Mouse (Mus musculus) liver, embryonic 13.5 days (tissue): ENCODE results near the gene Slc37a3. TPM values are rescaled to one million over a fixed set of nuclear protein-coding genes. Genes with fewer than 3 reads are reported as not detected.

Source experiments
- ATAC-seq: fragments of 200-750 bp; cut with Nextera tagmentation; 2 replicates; pipeline ENCODE4 v1.8.0; 2017; ENCODE audit warnings: low read depth, mild to moderate bottlenecking, moderate number of reproducible peaks, moderate library complexity
- DNase-seq: peaks from one replicate; pipeline ENCODE4 v3.0.0; 2022
- H3K27ac ChIP-seq: fragments of 300-500 bp; sonication (generic); 2 replicates; pipeline ENCODE4 v1.5.1; 2015; ENCODE audit warnings: moderate library complexity, mild to moderate bottlenecking, inconsistent platforms
- H3K27me3 ChIP-seq: fragments of 300-500 bp; sonication (generic); 2 replicates; pipeline ENCODE4 v1.6.1; 2015; ENCODE audit warnings: mild to moderate bottlenecking, inconsistent platforms
- H3K36me3 ChIP-seq: fragments of 300-500 bp; sonication (generic); 2 replicates; pipeline ENCODE4 v1.6.1; 2015; ENCODE audit warnings: mild to moderate bottlenecking, inconsistent platforms
- H3K4me1 ChIP-seq: fragments of 300-500 bp; sonication (generic); replicated peaks from 2 replicates; pipeline ENCODE4 v1.6.1; 2015; ENCODE audit warnings: inconsistent platforms
- H3K4me2 ChIP-seq: fragments of 300-500 bp; sonication (generic); 2 replicates; pipeline ENCODE4 v1.6.1; 2015; ENCODE audit warnings: inconsistent platforms, mild to moderate bottlenecking, moderate library complexity
- H3K4me3 ChIP-seq: fragments of 300-500 bp; sonication (generic); replicated peaks from 2 replicates; pipeline ENCODE4 v1.5.1; 2015; ENCODE audit warnings: mild to moderate bottlenecking, inconsistent platforms
- H3K9ac ChIP-seq: fragments of 300-500 bp; sonication (generic); 2 replicates; pipeline ENCODE4 v1.6.1; 2015; ENCODE audit warnings: mild to moderate bottlenecking, inconsistent platforms
- H3K9me3 ChIP-seq: fragments of 300-500 bp; sonication (generic); replicated peaks from 2 replicates; pipeline ENCODE4 v1.6.1; 2016; ENCODE audit warnings: inconsistent platforms
- WGBS: fragments of 180-500 bp; shearing (Covaris S2); methylation state at CpG from one replicate; pipeline ENCODE4 v1.1.7; 2015; ENCODE audit not compliant: insufficient replicate concordance; 5-methylcytosine and 5-hydroxymethylcytosine counted together
- polyA plus RNA-seq: library from polyadenylated mRNA; unstranded; fragments of >200 nt; fragmentation: Nextera tagmentation; extraction: Ambion mirVana; gene quantifications from 2 replicates; pipeline ENCODE4 v1.2.1, GENCODE M21; 2015

Slc37a3 gene
- polyA plus RNA-seq, 1 experiment from 2014 or later: 6.8 TPM

GRCm38 (mm10) chr6:39317854-39318630, 59.4 kb downstream of the Slc37a3 start:
- Histone ChIP-seq H3K9ac (no peak overlapping the region), H3K36me3 (no peaks in the 10 kb centered on the region), H3K27me3 (no peaks in the 10 kb centered on the region), H3K4me1 (no peaks in the 10 kb centered on the region), H3K4me2 (no peak overlapping the region), H3K4me3 (no peak overlapping the region), H3K9me3 (no peaks in the 10 kb centered on the region), H3K27ac (no peak overlapping the region)
- no peak for ATAC-seq
- 62% methylated on average over 10 of the region's 10 CpGs for WGBS
- no peak for DNase-seq

- Histone ChIP-seq H3K4me3 (no peak overlapping the region), H3K27me3 (no peaks in the 10 kb centered on the region), H3K4me1 (no peaks in the 10 kb centered on the region), H3K27ac (no peak overlapping the region), H3K4me2 (no peak overlapping the region), H3K9ac (no peak overlapping the region), H3K36me3 (no peaks in the 10 kb centered on the region), H3K9me3 (no peaks in the 10 kb centered on the region)
- no peak for ATAC-seq
- DNase-seq: no peak
- 55% methylated on average over 6 of the region's 6 CpGs for WGBS
Observed at GRCm38 (mm10) chr6:39316089-39316488, 61.4 kb downstream of the Slc37a3 start.

GRCm38 (mm10) chr6:39314461-39314860, 63.0 kb downstream of the Slc37a3 start:
- DNase-seq (no peak), ATAC-seq (no peak)
- Histone ChIP-seq H3K27ac (no peak overlapping the region), H3K4me1 (no peaks in the 10 kb centered on the region), H3K9me3 (no peaks in the 10 kb centered on the region), H3K4me2 (no peak overlapping the region), H3K4me3 (no peak overlapping the region), H3K9ac (no peak overlapping the region), H3K36me3 (no peaks in the 10 kb centered on the region), H3K27me3 (no peaks in the 10 kb centered on the region)
- WGBS: 74% methylated on average over 12 of the region's 12 CpGs

GRCm38 (mm10) chr6:39311786-39312185, 65.7 kb downstream of the Slc37a3 start:
- Histone ChIP-seq H3K27me3 (no peaks in the 10 kb centered on the region), H3K4me2 (no peak overlapping the region), H3K9ac (no peak overlapping the region), H3K36me3 (no peaks in the 10 kb centered on the region), H3K4me1 (no peaks in the 10 kb centered on the region), H3K27ac (no peak overlapping the region), H3K9me3 (no peaks in the 10 kb centered on the region), H3K4me3 (no peak overlapping the region)
- WGBS: 59% methylated on average over 3 of the region's 3 CpGs
- DNase-seq: no peak
- ATAC-seq: no peak

GRCm38 (mm10) chr6:39304371-39304874, 73.1 kb downstream of the Slc37a3 start:
- no peaks in the 10 kb centered on the region for H3K9me3 ChIP-seq
- H3K27ac ChIP-seq: no peak overlapping the region
- 0 out of 2 replicates have a peak, but pooled peaks cover 11% of the 10 kb centered on the region for H3K4me1 ChIP-seq
- DNase-seq (no peak), ATAC-seq (no peak)
- WGBS: 74% methylated on average over 6 of the region's 6 CpGs
- H3K4me2 ChIP-seq: no peak overlapping the region
- no peaks in the 10 kb centered on the region for H3K36me3 ChIP-seq
- H3K9ac ChIP-seq: no peak overlapping the region
- H3K4me3 ChIP-seq: no peak overlapping the region
- no peaks in the 10 kb centered on the region for H3K27me3 ChIP-seq

- Histone ChIP-seq H3K4me1 (0 out of 2 replicates have a peak, but pooled peaks cover 11% of the 10 kb centered on the region), H3K27me3 (no peaks in the 10 kb centered on the region), H3K4me3 (no peak overlapping the region), H3K4me2 (no peak overlapping the region), H3K9me3 (no peaks in the 10 kb centered on the region), H3K9ac (no peak overlapping the region), H3K36me3 (no peaks in the 10 kb centered on the region), H3K27ac (no peak overlapping the region)
- DNase-seq (peak; percentile 15), ATAC-seq (no peak)
- WGBS: 58% methylated on average over 3 of the region's 3 CpGs
Observed at GRCm38 (mm10) chr6:39301484-39301883, 76.0 kb downstream of the Slc37a3 start.

GRCm38 (mm10) chr6:39297079-39297478, 80.4 kb downstream of the Slc37a3 start:
- Histone ChIP-seq H3K4me3 (no peak overlapping the region), H3K27me3 (no peaks in the 10 kb centered on the region), H3K9me3 (no peaks in the 10 kb centered on the region), H3K9ac (no peak overlapping the region), H3K27ac (no peak overlapping the region), H3K4me2 (no peak overlapping the region), H3K4me1 (0 out of 2 replicates have a peak, but pooled peaks cover 6% of the 10 kb centered on the region), H3K36me3 (no peaks in the 10 kb centered on the region)
- ATAC-seq (no peak), DNase-seq (no peak)
- 76% methylated on average over 6 of the region's 6 CpGs for WGBS

- WGBS: 60% methylated on average over 4 of the region's 4 CpGs
- Histone ChIP-seq H3K4me1 (0 out of 2 replicates have a peak, but pooled peaks cover 3% of the 10 kb centered on the region), H3K9me3 (no peaks in the 10 kb centered on the region), H3K4me2 (no peak overlapping the region), H3K27ac (no peak overlapping the region), H3K27me3 (no peaks in the 10 kb centered on the region), H3K36me3 (no peaks in the 10 kb centered on the region), H3K4me3 (no peak overlapping the region), H3K9ac (no peak overlapping the region)
- ATAC-seq (no peak), DNase-seq (no peak)
Observed at GRCm38 (mm10) chr6:39296474-39296873, 81.0 kb downstream of the Slc37a3 start.

- Histone ChIP-seq H3K4me3 (no peak overlapping the region), H3K36me3 (no peaks in the 10 kb centered on the region), H3K9me3 (no peaks in the 10 kb centered on the region), H3K27me3 (no peaks in the 10 kb centered on the region), H3K27ac (no peak overlapping the region), H3K4me2 (no peak overlapping the region), H3K4me1 (no peaks in the 10 kb centered on the region), H3K9ac (no peak overlapping the region)
- 38% methylated on average over 14 of the region's 14 CpGs for WGBS
- no peak for ATAC-seq
- DNase-seq: no peak
Observed at GRCm38 (mm10) chr6:39295727-39296411, 81.6 kb downstream of the Slc37a3 start.

GRCm38 (mm10) chr6:39289721-39290120, 87.8 kb downstream of the Slc37a3 start:
- Histone ChIP-seq H3K27ac (no peak overlapping the region), H3K4me2 (no peak overlapping the region), H3K4me1 (no peaks in the 10 kb centered on the region), H3K36me3 (no peaks in the 10 kb centered on the region), H3K4me3 (no peak overlapping the region), H3K27me3 (no peaks in the 10 kb centered on the region), H3K9ac (no peak overlapping the region), H3K9me3 (no peaks in the 10 kb centered on the region)
- DNase-seq (no peak), ATAC-seq (no peak)
- 37% methylated on average over 7 of the region's 7 CpGs for WGBS

- Histone ChIP-seq H3K4me3 (no peak overlapping the region), H3K36me3 (no peaks in the 10 kb centered on the region), H3K4me2 (no peak overlapping the region), H3K27ac (no peak overlapping the region), H3K4me1 (no peaks in the 10 kb centered on the region), H3K9ac (no peak overlapping the region), H3K27me3 (no peaks in the 10 kb centered on the region), H3K9me3 (no peaks in the 10 kb centered on the region)
- DNase-seq (no peak), ATAC-seq (no peak)
- 50% methylated on average over 3 of the region's 3 CpGs for WGBS
Observed at GRCm38 (mm10) chr6:39287782-39288181, 89.7 kb downstream of the Slc37a3 start.
